Mouse (Mus musculus): ENCODE data around the gene Cuedc1. TPM values are rescaled to one million over a fixed set of nuclear protein-coding genes. Genes with fewer than 3 reads are reported as not detected.
A peak's percentile ranks its signal among the peaks of the same experiment; 100 is the strongest.
"Not testable (repeated sequence)": the region's sequence is repeated elsewhere in the genome, so short reads cannot be mapped to it uniquely, and the experiment has no call there.

Gene Cuedc1
- total and polyA plus RNA-seq, 3 experiments: 49.3 to 76.9 (median 61.7) TPM

DNA sequence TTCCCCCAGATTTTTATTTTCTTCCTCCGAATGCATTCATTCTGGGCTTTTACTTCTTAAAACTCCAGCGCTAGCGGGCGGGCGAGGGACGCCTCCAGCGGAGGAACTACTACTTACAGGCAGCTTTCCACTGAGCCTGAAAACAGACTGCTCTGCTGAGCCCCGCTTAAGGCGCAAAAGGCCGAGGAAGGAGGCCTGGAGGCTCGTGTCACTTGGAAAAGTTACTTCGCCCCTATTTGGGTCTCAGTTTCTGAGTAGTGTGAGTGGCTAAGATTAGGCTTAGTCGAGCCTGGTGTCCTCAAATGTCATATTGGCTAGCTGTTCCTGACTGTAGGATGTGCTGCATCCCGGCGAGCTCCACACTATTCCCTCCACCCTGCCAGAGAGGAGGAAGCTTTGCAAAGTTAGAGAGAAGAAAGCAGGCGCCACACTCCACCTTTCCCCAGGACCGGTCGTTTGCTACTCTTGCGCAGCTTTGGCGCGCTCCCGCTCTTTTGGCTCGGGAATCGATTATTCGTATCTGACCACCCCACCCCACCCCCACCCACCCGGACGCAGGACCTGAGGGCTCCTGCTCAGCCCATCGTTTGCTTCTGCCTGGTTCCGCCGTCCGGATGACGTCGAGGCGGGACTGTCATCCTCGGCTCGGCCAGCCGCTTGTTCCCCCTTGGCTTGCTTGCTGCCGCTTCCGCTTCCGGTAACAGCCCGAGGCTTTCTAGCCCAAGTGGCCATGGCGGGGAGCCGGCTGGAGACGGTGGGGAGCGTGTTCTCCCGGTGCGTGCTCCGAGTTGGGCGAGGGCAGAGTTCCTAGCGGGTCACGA lies 106.1 kb downstream of the Cuedc1 start, which contains the start of gene Mrps23:
Mrps23 (plus strand) TSS at position 677 of the 821 bp plus-strand sequence.
- DNase-seq: peak; percentile 96

DNA sequence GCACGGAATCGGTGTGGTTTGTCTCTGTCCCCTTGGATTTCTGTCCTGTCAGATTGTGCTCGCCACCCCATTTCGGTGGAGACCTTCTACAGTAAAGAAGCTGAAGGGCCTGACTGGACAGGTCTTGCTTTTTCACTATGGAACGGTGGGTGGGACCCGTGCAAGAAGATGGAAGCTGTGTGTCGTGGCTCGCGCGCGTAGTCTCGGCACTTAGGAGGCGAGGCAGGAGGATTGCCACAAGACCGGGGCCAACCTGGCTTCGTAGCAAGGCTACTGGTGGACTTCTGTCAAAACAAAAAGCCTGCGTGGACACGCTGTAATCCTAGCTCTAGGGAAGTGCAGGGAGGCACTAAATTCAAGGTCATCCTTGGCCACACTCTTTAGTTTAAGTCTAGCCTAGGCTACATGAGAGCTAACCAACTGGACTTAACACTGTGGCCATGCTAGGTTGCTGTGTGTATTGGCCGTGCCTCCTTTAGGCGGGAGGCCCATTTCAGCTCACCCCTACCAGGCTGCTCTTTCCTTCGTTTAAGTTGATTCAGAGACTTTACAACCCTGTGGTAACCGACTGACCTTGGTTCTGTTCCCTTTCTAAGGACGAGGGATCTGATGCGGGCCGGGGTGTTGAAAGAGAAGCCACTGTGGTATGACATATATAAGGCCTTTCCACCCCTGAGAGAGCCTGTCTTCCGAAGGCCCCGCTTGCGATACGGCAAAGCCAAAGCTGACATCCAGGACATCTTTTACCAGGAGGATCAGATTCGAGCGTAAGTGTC lies 106.9 kb downstream of the Cuedc1 start:
- peak; percentile 59 for DNase-seq

DNA sequence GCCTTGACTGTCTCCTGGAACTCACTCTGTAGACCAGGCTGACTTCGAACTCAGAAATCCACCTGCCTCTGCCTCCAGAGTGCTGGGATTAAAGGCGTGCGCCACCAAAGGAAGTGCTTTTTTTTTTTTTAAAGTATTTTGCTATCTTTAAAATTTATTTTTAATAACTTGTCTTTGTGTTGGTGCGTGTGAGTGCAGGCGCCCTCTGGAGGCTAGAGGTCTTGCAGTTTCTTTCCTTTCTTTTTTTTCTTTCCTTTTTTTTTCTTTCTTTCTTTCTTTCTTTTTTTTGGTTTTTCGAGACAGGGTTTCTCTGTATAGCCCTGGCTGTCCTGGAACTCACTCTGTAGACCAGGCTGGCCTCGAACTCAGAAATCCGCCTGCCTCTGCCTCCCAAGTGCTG lies 108.7 kb downstream of the Cuedc1 start:
- DNase-seq: not testable (repeated sequence)

DNA sequence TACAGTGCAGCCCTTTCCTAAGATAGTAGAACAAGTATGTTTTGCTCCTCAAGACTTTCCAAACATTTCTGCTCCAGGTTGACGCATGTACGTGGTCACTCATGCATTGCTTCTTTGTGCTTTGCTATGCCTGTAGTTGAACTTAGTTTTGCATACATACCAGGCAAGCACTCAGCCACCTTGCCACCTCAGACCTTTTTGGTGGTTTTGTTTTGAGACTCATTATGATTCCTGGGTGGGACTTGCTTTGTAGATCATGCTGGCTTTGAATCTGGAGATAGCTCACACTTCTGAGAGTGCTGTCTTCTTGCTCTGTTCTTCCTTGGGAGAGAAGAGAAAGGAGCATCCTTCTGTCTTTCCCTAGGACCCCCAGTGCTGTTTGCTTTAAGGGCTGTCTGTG lies 109.8 kb downstream of the Cuedc1 start:
- no peak for DNase-seq

DNA sequence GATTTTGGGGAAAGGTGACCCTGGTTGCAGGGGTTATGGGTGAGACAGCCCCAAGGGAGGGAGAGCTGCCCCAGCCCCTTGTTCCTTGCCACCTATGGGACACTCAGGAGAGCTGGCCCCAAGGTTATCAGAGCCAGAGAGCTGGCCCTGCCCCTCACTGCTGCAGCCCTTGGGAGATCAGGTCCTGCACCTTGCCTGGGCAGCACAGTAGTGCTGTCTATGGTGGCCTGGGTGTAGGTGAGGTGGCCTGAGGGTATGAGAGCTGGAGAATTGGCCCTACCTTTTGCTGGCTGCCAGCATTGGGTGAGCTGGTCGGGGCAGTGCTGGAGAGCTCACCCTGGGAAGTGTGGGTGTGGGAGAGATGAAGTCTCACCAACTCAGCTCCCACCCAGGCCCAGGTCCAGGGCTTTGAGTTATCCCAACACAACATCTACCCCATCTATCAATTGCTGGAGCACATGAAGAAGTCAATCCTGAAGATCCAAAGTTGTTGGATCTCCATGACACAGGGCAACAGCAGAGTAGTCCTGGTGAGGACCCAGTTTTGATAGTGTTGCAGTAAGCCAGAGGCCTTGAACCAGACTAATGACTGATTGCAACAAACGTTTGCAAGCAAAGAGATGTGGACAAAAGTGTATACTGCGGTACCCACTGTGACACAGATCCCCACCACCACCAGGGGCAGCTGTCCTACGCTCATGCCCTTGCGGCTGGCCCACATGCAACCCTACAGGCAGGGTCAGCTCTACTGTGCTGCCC lies 114.1 kb downstream of the Cuedc1 start:
- DNase-seq: peak; percentile 32

DNA sequence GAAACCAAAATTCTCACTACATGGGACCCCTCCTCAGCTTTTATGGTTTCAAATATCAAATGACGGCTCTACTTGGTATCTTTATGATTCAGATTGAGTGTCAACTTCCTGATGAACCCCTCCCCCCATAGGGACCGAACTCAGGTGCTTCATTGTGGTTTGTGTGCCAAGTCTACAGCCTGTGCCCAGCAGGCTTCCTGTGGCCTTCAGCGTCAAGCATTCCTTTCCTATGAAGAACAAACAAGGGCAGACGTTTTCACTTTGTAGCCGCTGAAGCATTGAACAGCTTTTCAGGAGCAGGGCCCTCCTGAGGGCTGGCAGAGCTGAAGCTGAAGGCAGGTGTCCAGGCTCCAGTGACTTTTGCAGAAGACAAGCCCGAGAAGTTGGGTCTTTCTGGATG lies 115.9 kb downstream of the Cuedc1 start:
- peak; percentile 42 for DNase-seq

DNA sequence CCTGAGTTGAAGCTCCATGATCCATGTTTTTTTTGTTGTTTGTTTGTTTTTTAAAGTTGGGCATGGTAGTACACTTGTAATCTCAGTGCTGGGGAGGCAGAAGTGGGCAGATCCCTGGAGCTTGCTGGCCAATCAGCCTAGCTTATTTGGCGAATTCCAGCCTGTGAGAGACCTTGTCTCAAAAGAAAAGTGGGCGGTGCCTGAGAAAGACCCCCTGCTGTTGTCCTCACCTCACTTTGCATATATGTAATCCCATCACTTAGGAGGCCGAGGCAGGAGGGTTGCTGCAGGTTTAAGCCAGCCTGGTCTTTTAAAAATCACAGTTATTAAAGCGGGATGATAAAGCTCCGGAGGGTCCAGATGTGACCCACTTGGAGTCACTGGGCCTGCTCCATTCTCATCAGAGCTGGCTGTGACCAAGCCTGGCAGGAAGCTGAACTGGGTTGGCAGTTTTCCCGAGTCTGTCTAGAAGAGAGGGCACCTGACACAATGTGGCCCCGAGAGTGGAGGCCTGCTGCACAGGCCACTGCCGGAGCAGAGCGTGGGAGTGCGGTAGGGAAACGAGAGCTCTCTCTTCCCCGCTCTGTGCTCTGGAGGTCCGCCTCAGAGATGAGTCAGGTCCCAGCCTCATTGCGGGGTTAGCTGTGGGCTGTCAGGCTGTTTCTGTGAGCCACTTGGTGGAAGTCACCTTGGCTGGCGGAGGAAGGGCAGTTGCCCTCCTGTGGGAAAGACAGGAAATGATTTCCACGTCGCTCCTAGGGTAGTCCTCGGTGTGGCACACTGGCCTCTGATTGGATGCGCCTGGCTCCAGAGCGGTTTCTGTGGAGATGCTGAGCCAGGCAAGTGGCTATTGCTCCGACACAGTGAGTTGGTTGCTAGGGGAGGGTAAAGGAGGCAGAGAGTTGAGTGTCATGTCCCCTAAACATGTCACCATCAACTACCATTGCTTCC lies 117.3 kb downstream of the Cuedc1 start:
- peak; percentile 72 for DNase-seq

DNA sequence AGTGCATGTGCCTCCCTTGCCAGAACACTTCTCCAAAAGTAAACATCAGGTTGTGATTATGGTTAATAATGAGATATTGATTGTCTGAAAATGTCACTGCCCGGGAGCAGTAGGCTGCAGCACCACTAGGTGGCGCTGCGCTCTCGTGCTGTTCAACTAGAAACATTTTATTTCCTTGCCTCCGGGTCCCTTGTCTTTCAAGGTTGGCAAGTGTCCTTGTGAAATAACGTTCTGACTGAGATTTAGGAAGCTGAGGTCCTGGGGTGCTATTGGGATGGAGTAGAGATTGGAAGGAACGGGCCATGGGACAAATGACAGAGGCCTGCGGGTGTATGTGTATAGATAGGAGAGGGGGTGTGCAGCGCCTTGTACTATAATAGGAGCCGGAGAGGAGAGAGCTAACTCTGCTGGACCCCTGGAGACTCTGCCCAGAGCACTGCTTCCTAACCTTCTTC lies 118.4 kb downstream of the Cuedc1 start:
- peak; percentile 58 for DNase-seq

DNA sequence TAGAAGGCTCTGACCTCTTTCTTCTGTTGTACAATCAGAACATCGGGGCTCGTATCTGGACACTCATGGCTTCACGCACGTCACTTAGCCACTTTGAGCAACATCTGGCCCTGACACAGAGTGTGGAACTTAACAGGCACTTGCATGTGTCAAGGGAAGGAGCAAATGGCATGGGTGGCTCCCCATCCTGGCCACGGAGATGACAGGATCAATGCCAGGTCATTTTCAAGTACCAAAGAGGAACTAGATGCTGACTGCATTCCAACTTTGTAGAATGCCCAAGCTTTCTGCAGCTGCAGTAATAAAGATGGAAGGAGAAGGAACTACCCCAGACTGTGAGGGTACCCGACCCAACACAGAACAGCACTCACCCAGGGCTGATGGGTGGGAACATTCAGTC lies 120.3 kb downstream of the Cuedc1 start:
- no peak for DNase-seq

DNA sequence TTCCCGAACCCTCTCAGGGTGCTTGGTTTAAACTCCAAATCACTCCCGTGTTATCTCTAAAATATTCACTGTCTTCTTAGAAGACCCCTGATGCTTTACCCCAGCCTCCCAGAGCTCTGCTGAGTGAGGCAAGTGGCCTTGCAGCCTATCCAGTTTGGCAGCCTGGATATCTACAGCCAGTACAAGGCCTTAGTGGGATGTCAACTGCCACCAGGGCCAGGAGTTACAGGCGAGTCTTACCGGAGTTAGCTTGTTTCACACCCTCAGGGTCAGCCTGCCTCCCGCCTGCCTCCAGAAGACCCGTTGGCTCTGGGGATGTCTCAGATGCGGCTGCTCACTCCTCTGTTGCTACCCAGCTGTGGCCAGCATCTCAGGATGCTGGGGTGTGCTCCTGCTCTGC lies 120.7 kb downstream of the Cuedc1 start:
- DNase-seq: peak; percentile 57

DNA sequence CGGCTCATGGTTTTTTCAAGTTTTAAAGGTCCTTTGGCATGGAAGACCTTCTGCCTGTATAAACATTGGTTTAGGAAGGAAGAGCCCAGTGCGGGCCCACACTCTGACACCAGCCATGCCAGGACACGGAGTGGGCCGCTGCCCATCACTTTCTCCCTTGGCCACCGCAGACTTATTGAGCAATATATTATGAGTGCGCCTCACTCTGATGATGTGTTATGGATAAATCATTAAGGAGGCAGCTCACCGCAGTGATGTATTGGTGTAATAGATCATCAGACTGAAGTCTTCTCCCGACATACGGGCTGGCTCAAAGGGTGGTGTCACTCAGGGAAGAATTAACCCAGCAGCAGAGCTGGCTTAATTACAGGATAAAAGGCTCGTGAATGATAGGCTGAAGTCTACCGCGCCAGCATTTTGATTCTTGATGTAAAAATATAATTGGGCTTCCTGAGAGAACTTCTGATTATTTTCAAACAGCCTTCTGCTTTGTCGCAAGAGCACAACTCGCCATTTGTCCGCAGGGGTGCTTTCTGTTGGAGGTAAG lies 124.1 kb downstream of the Cuedc1 start:
- DNase-seq: peak; percentile 57

DNA sequence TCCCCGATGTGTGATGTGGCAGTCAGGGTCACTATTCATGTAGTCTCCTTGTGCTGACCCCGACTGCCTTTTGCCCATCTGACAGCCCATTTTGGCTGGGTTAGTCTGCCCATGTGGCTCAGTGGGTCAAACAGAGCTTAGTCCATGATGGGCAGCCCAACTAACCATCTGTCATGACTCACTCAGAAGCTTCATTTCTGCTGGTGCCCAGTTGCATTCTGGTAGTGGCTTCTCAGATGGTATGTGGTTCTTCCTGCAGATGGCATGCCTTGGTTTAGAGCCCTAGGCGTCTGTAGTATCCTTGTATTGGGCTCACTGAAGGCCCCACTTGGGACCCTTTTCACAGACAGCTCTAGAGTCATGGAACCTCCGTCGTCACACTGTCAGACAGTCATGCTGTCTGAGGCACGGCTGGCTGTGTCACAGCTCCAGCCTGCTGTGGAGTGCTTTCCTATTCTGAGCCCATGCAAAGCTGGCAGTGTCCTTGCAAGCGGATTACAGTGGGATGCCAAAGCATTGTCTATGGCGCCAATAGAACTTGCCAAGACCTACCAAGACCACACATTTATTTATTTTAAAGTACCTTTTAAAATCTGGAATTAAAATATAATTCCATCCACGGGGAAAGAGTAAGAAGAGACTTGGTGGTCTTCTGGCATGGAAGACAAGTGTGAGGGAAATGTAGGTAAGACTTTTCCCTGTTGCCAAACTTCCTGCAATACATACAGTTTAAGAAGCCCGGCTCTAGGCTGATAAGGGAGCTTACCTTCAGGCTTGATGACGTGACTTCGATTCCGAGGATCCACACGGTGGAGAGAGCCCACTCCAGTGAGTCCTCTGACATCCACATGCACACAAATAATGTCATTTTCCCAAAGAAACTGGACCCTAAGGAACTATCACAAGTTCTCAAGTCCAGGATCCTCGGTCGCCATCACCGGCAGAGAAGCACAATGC lies 129.4 kb downstream of the Cuedc1 start:
- DNase-seq: no peak

DNA sequence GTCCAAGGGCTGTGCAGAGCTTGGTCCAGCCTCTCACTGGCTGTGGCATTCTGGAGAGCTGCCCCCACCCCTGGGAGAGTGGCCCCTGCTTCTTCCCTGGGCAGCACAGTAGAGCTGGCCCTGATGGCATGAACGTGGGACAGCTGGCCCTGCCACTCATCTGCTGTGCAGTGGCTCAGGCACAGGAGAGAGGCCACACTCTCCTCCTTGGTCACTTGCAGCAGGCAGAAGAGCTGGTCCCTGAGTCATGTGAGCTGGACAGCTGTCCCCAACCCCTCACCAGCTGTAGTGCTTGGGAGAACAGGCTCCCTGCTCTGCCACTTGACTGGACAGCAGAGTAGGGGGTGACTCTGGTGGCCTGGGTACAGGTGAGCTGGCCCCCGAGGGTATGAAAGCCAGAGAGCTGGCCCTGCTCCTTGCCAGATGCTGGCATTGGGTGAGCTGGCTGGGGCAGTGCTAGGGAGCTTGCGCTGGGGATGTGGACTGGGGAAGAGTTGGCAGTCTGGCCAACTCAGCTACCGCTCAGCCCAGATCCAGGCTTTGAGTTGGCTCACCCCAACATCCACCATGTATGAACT lies 133.4 kb downstream of the Cuedc1 start:
- no peak for DNase-seq

DNA sequence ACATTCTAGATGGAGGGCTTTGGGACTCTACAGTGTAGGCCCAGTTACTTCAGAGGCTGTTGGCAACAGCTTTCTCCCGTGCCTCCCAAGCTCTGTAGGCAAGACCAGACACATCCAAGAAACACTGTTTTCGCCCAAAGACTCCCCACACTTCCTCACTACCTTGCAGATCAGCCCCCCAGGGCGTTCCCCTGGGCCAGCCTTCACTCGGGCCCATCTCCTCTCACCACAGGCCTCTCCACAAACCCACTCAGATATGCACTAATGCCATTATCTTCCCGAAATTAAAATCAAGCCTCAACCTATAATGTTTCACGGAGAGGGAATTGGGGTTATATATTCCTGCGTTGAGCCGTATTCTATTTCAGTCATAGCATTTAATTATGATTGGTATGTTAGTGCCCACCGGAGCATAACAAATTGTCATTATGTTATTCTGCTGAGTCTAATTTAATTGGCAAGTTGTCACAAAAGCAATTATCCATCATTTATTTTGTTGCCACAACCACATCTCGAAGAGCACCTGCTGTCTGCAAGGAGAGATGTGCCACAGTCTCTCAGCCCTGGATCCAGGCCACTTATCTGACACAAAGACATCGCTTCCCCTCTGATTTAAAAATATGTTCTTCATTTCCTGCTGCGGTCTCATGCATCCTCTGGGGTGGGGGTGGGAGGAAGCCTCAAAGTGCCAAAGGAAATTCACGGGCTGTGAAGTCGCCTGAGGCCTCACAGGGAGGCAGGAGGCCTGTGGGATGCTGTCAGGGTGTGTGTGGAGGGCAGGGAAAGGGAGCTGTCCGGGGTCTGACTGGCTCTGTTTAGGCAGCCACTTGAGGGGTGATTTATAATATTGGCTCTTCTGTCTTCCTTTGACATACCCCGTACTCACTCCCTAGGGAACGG lies 135.9 kb downstream of the Cuedc1 start:
- DNase-seq: no peak

DNA sequence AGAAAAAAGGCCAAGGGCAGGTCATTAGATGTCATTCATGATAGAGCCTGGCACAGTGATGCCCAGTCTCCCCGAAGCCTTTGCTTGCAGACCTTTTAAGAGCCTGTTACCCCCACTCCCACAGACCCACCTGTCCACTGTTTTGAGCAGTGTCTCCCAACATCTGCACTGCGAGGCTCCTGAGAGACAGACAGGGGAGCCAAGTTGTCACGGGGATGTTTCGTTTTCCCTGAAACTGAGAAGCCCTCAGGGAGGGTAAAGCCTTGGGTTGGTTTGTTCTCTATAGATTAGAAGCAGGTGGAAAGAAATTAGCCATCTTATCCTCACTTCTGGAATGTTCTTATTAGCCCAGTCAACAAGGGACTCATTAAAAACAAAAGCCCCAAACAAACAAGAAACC lies 136.9 kb downstream of the Cuedc1 start:
- no peak for DNase-seq

DNA sequence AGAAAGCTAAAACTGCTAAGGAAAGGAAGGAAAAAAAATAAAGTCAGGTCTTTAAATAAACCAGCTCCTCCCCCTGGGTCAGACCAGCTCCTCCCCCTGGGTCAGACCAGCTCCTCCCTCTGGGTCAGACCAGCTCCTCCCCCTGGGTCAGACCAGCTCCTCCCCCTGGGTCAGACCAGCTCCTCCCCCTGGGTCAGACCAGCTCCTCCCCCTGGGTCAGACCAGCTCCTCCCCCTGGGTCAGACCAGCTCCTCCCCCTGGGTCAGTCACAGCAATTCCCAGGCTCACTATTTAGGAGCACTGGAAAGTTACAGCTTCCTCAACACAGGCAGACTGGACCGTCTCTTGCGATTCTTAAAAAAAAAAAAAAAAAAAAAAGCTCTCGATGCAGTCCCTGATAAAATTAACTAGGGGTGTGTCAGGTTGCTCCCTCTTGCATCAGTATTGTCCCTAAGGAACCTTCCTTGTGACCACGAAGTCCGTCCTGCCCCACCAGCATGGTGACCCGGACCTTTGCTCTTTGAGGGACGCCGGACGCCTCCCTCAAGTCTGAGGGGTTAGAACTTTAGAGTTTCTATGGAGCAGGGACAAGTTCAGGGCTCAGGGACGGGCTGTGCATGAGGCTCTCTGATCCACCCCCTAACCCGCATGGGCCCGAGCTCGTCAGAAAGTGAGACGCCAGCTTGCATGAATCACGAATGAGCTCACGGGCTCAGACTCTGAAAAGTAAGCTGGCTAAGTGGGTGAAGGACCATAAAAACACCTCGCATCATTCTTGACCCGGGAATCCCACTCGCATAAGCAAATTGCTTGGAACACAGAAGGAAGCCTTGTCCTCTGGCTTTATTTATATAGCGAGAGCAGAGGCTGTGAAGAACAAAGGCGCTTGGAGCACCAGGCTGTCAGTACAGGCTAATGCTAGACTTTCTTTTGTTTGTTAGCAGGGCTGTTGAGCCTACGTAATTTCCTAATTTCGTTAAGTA lies 137.7 kb downstream of the Cuedc1 start:
- peak; percentile 86 for DNase-seq

DNA sequence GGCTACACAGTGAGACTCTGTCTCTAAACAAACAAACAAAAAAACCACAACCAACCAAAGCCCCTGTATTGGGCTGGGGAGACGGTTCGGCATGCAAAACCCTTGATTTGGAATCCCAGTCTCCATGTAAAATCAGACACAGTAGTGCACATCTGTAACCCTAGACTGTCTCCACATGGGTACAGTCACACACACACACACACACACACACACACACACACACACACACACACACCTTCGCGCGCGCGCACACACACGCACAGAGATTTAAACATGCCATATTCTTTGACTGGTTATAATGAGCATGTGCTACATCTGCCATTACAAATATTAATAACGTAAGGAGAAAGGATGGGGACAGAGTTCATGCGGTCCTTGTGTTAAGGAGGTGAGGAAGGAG lies 142.4 kb downstream of the Cuedc1 start:
- no peak for DNase-seq
